In the genomic region with DNA sequence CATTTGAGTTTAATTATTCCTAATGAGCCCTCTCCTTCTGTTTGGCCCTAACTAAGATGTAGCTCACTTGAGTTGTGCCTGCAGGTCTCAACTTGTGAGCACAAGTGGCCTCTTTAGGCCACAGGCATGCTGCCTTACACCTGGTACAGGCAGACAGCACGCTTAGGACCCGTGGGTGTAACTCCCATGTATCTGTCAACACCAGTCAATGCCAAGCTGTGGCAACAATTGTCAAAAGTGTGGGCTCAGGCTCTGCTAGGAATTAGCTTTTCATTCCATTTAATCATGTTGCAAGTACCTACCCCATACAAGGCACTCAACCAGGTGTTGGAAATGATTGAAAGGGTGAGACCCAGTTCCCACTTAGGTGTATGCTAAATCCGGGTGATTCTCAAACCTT, we compare ENCODE assay signal across 23 mouse cellular contexts.
DNase-seq lines count a peak whose midpoint lies in the region; TF ChIP-seq lines count a peak whose summit lies in the region.
"Had no signal": no experiment of that assay in that cellular context is flagged by ENCODE, and none has a peak within 500 bp of the region (broad histone marks: within the 10 kb centered on the region; RNA-seq: fewer than 3 reads in every experiment).

No protein-coding gene starts in this region.

- TF ChIP-seq CTCF in layer of hippocampus, adult 2 months (conservative IDR thresholded peaks at IDR 0.05): no peak

- peak in 1 of 2 experiments; percentile 24 for DNase-seq in layer of hippocampus, adult 2 months (ENCODE audit: low spot score in 2 of 2)
- no peak for DNase-seq in layer of hippocampus, adult 9-10 months (ENCODE audit: low spot score)
- DNase-seq in layer of hippocampus, postnatal 36 days: peak; percentile 14 to 21
- no peak for DNase-seq in layer of hippocampus, adult 18-20 months (ENCODE audit: low spot score in 2 of 2)
- DNase-seq in gonadal fat pad, adult 2 months (ENCODE audit: low read depth): peak; percentile 70
- no peak for DNase-seq in liver
- DNase-seq: adrenal gland, adult 2 months; adrenal gland, postnatal 14 days; cerebellum, adult 11-12 months; cerebellum, adult 8-10 months; cerebellum, postnatal 10 days; cerebellum, postnatal 36 days; embryo, embryonic 11 days; gastrocnemius, postnatal 25 days; heart, postnatal 10 days; heart, postnatal 36 days had no signal

- peak overlapping the region; percentile 59; the same call in 1 of the 2 replicates for H3K27ac ChIP-seq in layer of hippocampus, adult 2 months
- H3K27ac ChIP-seq: embryonic facial prominence, embryonic 15.5 days; forebrain, embryonic 12.5 days; forebrain, embryonic 15.5 days; heart, embryonic 15.5 days; hindbrain, embryonic 10.5 days; hindbrain, embryonic 13.5 days had no signal

- H3K4me3 ChIP-seq in layer of hippocampus, adult 2 months: no peak overlapping the region
- H3K4me3 ChIP-seq: embryonic facial prominence, embryonic 15.5 days; forebrain, embryonic 12.5 days; forebrain, embryonic 15.5 days; heart, embryonic 12.5 days; heart, embryonic 15.5 days; hindbrain, embryonic 10.5 days; hindbrain, embryonic 13.5 days had no signal

Comparison
In these comparisons a context has a peak if more than half of its experiments do, and no peak if none do; other contexts are left out.
1. DNase-seq: peak in layer of hippocampus, postnatal 36 days (2 of 2) and gonadal fat pad, adult 2 months (single experiment); none in layer of hippocampus, adult 9-10 months (single experiment), layer of hippocampus, adult 18-20 months (0 of 2) and liver (single experiment).